Mouse (Mus musculus) thymus, adult 2 months (tissue): Measurements from ENCODE around the gene Acsl5. TPM values are rescaled to one million over a fixed set of nuclear protein-coding genes. Genes with fewer than 3 reads are reported as not detected.
A peak's percentile ranks its signal among the peaks of the same experiment; 100 is the strongest.

Experiments
- DNase-seq: peaks from one replicate; pipeline ENCODE4 v3.0.0; 2021
- H3K27ac ChIP-seq: fragments of 200-500 bp; 2 replicates; pipeline ENCODE4 v1.5.1; 2012; ENCODE audit warnings: low read length, control low read depth; ENCODE audit not compliant: control insufficient read depth, insufficient read depth
- H3K27me3 ChIP-seq: fragments of 200-500 bp; 2 replicates; pipeline ENCODE4 v1.6.1; 2012; ENCODE audit warnings: mild to moderate bottlenecking, low read length, moderate library complexity, mixed read lengths; ENCODE audit not compliant: control insufficient read depth, insufficient read depth
- H3K36me3 ChIP-seq: fragments of 200-500 bp; 2 replicates; pipeline ENCODE4 v1.6.1; 2012; ENCODE audit warnings: mild to moderate bottlenecking, low read length, moderate library complexity; ENCODE audit not compliant: control insufficient read depth, insufficient read depth
- H3K4me1 ChIP-seq: fragments of 200-500 bp; replicated peaks from 2 replicates; pipeline ENCODE4 v1.6.1; 2012; ENCODE audit warnings: low read length; ENCODE audit not compliant: control insufficient read depth, insufficient read depth
- H3K4me3 ChIP-seq: fragments of 200-500 bp; 2 replicates; pipeline ENCODE4 v1.5.1; 2012; ENCODE audit warnings: mild to moderate bottlenecking, low read length, control low read depth, moderate library complexity; ENCODE audit not compliant: control insufficient read depth, insufficient read depth
- CTCF ChIP-seq: fragments of 200-500 bp; IDR thresholded peaks from 2 replicates; pipeline ENCODE4 v1.5.1; 2012; ENCODE audit warnings: mild to moderate bottlenecking, control low read depth, low read length, moderate library complexity, borderline replicate concordance; ENCODE audit not compliant: control insufficient read depth, poor library complexity, insufficient read depth; ENCODE audit errors: extremely low read depth
- POLR2A ChIP-seq: fragments of 200-500 bp; IDR thresholded peaks from 2 replicates; pipeline ENCODE4 v1.6.1; 2012; ENCODE audit warnings: mild to moderate bottlenecking, low read length, control low read depth, moderate library complexity; ENCODE audit not compliant: control insufficient read depth, poor library complexity, insufficient read depth; ENCODE audit errors: extremely low read depth
- WGBS: fragments of 180-500 bp; shearing (Covaris S2); methylation state at CpG from one replicate; pipeline ENCODE4 v1.1.7; 2018; 5-methylcytosine and 5-hydroxymethylcytosine counted together
- polyA plus RNA-seq: library from polyadenylated mRNA; depleted of rRNA; stranded (reverse); fragments of >200 nt; gene quantifications from 2 replicates; pipeline ENCODE4 v1.2.3, GENCODE M21; 2012

Gene Acsl5
- polyA plus RNA-seq, 1 experiment: 20.9 TPM

GRCm38 (mm10) chr19:55247991-55248520 is 3.7 kb upstream of the Acsl5 start:
- no peak for TF ChIP-seq POLR2A
- no peak for TF ChIP-seq CTCF
- Histone ChIP-seq H3K36me3 (no peaks in the 10 kb centered on the region), H3K27ac (no peak overlapping the region), H3K4me1 (no peaks in the 10 kb centered on the region), H3K4me3 (no peak overlapping the region), H3K27me3 (no peaks in the 10 kb centered on the region)
- no peak for DNase-seq
- WGBS: 59% methylated on average over 9 of the region's 9 CpGs

DNA sequence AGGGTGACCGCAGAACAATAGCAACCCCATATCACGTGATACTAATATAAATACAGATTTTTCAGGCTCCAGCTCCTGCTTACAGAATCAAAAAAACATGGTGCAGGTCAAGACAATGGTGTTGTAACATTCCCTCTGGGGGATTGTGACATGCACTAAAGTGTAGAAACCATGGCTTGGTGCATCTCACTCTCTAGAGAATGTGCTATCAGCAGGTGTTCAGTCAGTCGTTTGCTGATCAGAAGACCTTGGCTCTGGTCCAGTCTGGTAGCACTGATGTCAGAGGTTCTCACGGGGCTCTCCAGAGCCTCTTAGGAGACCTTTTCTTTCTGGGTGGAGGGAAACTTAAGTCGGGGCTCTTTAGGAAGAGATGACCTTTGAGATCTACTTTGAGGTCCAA is 1.3 kb upstream of the Acsl5 start:
- Histone ChIP-seq H3K4me3 (no peak overlapping the region), H3K4me1 (no peaks in the 10 kb centered on the region), H3K36me3 (no peaks in the 10 kb centered on the region), H3K27ac (no peak overlapping the region), H3K27me3 (no peaks in the 10 kb centered on the region)
- 86% methylated on average over 5 of the region's 5 CpGs for WGBS
- DNase-seq: no peak
- TF ChIP-seq POLR2A (no peak), CTCF (no peak)

DNA sequence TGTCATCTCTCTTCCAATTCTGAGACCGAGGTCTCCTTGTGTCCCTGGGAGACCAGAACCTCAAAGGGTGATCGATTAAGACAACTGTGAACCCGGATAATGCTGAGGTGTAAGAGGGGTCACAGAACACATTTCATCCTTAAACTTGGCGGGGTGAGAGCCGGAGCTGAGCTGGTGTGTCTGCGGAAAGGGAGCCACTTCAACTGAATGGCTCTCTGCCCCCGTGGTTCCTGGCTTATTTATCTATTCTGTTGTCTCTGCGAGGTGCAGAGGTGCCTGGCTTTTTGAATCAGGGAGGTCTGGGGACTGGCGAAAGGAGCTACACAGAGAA is 1.5 kb downstream of the Acsl5 start:
- DNase-seq: no peak
- Histone ChIP-seq H3K36me3 (no peaks in the 10 kb centered on the region), H3K27me3 (no peaks in the 10 kb centered on the region), H3K4me3 (peak overlapping the region; percentile 72), H3K27ac (peak overlapping the region; percentile 77; the same call in 1 of the 2 replicates), H3K4me1 (no peaks in the 10 kb centered on the region)
- TF ChIP-seq CTCF: no peak
- 0 out of 2 replicates have a peak, but pooled peaks have one; percentile 19 for TF ChIP-seq POLR2A
- under 1% methylated on average over 9 of the region's 9 CpGs for WGBS

- Histone ChIP-seq H3K27ac (peak overlapping the region; percentile 77; the same call in 1 of the 2 replicates), H3K4me3 (peak overlapping the region; percentile 72), H3K27me3 (no peaks in the 10 kb centered on the region), H3K4me1 (no peaks in the 10 kb centered on the region), H3K36me3 (no peaks in the 10 kb centered on the region)
- TF ChIP-seq POLR2A (0 out of 2 replicates have a peak, but pooled peaks have one; percentile 19), CTCF (no peak)
- under 1% methylated on average over 32 of the region's 32 CpGs for WGBS
- DNase-seq: peak; percentile 45
Measured at GRCm38 (mm10) chr19:55253570-55254441, 2.1 kb downstream of the Acsl5 start.

- TF ChIP-seq CTCF (no peak), POLR2A (no peak)
- 20% methylated on average over 5 of the region's 5 CpGs for WGBS
- DNase-seq: peak; percentile 73
- Histone ChIP-seq H3K36me3 (no peaks in the 10 kb centered on the region), H3K27ac (no peak overlapping the region; the same call in 1 of the 2 replicates), H3K4me1 (no peaks in the 10 kb centered on the region), H3K27me3 (no peaks in the 10 kb centered on the region), H3K4me3 (no peak overlapping the region)
Measured at GRCm38 (mm10) chr19:55254513-55255016, 2.8 kb downstream of the Acsl5 start.

DNA sequence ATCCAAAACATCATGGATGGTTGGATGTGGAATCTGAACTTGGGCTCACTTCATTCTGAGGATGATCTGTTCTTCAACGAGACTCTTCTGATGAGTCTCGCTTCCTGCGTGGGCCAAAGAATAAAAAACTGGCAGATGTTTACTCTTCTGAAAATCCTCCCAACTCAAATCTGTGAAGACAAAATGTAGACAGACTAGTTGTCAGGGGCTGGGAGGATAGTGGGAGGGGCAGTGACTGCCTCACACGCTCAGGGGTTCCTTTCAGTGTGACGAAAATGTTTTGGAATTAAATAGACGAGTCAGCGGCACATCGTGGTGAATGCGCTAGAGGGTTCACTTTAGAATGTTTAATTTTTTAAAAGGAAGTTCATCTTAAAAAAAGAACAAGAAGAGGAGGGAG is 4.4 kb downstream of the Acsl5 start:
- no peaks in the 10 kb centered on the region for H3K4me1 ChIP-seq
- H3K36me3 ChIP-seq: no peaks in the 10 kb centered on the region
- no peak overlapping the region for H3K27ac ChIP-seq
- 65% methylated on average over 9 of the region's 9 CpGs for WGBS
- no peak overlapping the region for H3K4me3 ChIP-seq
- DNase-seq: no peak
- TF ChIP-seq POLR2A (no peak), CTCF (no peak)
- H3K27me3 ChIP-seq: no peaks in the 10 kb centered on the region
